Mouse (Mus musculus) heart, adult 2 months (tissue): ENCODE data around the gene BC029722. TPM values are rescaled to one million over a fixed set of nuclear protein-coding genes. Genes with fewer than 3 reads are reported as not detected.

Experiments used
- DNase-seq, 2 experiments: peaks; one replicate each; pipeline ENCODE4 v3.0.0; 2021
- H3K27ac ChIP-seq: fragments of 200-600 bp; 2 replicates; pipeline ENCODE4 v1.8.1; 2022
- H3K27me3 ChIP-seq: fragments of 200-500 bp; 2 replicates; pipeline ENCODE4 v1.6.1; 2012; ENCODE audit warnings: mild to moderate bottlenecking, low read length, inconsistent platforms, mixed read lengths; ENCODE audit not compliant: control insufficient read depth, insufficient read depth
- H3K36me3 ChIP-seq: fragments of 200-500 bp; 2 replicates; pipeline ENCODE4 v1.6.1; 2012; ENCODE audit warnings: low read length, inconsistent platforms; ENCODE audit not compliant: control insufficient read depth, insufficient read depth
- H3K4me1 ChIP-seq: fragments of 200-500 bp; 2 replicates; pipeline ENCODE4 v1.6.1; 2011; ENCODE audit warnings: low read length; ENCODE audit not compliant: control insufficient read depth, insufficient read depth
- H3K4me3 ChIP-seq: fragments of 200-600 bp; 2 replicates; pipeline ENCODE4 v1.8.1; 2022
- H3K79me2 ChIP-seq: fragments of 200-500 bp; replicated peaks from 2 replicates; pipeline ENCODE4 v1.6.1; 2012; ENCODE audit warnings: mild to moderate bottlenecking, inconsistent platforms, low read length, moderate library complexity, mixed read lengths; ENCODE audit not compliant: control insufficient read depth, insufficient read depth
- H3K9ac ChIP-seq: fragments of 200-500 bp; 2 replicates; pipeline ENCODE4 v1.6.1; 2012; ENCODE audit warnings: low read depth, mild to moderate bottlenecking, control low read depth, inconsistent platforms, low read length, mixed read lengths
- CTCF ChIP-seq: fragments of 200-600 bp; IDR thresholded peaks from 2 replicates; pipeline ENCODE4 v1.8.1; 2022; ENCODE audit warnings: antibody characterized with exemption, mild to moderate bottlenecking, moderate library complexity
- EP300 ChIP-seq: fragments of 200-500 bp; IDR thresholded peaks from 2 replicates; pipeline ENCODE4 v1.6.1; 2011; ENCODE audit warnings: low read depth, low read length, control low read depth; ENCODE audit not compliant: insufficient read depth
- POLR2A ChIP-seq: fragments of 200-500 bp; IDR thresholded peaks from 2 replicates; pipeline ENCODE4 v1.6.1; 2011; ENCODE audit warnings: mild to moderate bottlenecking, low read depth, low read length, control low read depth; ENCODE audit not compliant: insufficient read depth
- WGBS: fragments of 180-500 bp; shearing (Covaris S2); methylation state at CpG from one replicate; pipeline ENCODE4 v1.1.7; 2018; 5-methylcytosine and 5-hydroxymethylcytosine counted together
- intact Hi-C: fragments of 180-260 bp; cut with DNase I; formaldehyde crosslinking; loops from one replicate; pipeline ENCODE4 v1.15.1; 2025
- polyA plus RNA-seq: library from polyadenylated mRNA; depleted of rRNA; stranded (reverse); fragments of >200 nt; gene quantifications from 2 replicates; pipeline ENCODE4 v1.2.3, GENCODE M21; 2012
- total RNA-seq, 2 experiments: library from RNA; stranded (reverse); gene quantifications; 2 replicates each; pipeline ENCODE4 v1.2.3; 2021

Gene BC029722
- total and polyA plus RNA-seq, 3 experiments: 25.4 to 43.7 (median 28.9) TPM

DNA sequence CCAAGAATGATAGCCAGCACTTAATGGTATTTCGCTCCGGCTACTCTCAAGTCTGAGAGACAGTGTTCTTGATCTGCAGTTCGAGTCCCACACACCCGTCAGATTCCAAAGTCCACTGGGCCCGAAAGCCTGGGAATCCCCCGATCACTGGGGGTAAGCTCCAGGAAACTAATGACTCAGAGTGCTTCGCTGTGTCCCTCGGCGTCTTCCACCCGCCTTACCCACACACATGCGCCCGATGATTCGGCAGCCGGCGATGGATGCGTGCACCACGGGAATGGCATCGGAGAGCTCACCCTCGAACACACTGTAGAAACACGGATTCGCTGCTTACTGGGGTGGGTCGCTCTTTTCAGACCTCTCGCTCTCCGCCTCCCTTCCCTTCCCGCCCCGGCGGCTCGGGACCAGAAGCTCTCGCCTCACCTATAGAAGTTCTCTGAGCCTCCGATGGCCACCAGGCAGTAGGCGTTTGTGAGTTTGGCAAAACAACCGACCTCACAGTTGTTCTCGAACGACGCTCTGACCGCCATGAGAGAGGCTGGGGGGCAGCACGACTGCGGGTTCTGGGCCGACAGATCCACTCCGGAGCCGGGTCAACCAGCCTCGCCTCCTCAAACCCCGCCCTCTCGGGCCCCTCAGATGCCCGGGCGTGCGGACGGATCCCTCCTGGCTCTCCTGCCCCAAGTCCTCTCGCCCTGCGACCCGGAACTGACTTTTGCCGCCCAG is 6.8 kb upstream of the BC029722 start:
- Histone ChIP-seq H3K9ac (peak overlapping the region; percentile 68), H3K4me1 (no peaks in the 10 kb centered on the region), H3K79me2 (0 out of 2 replicates have a peak, but pooled peaks cover 2% of the 10 kb centered on the region), H3K36me3 (no peaks in the 10 kb centered on the region), H3K4me3 (peak overlapping the region; percentile 86), H3K27me3 (no peaks in the 10 kb centered on the region), H3K27ac (peak overlapping the region; percentile 68)
- intact Hi-C loops: no loop called here
- DNase-seq: no peak
- no peak for TF ChIP-seq EP300
- no peak for TF ChIP-seq POLR2A
- no peak for TF ChIP-seq CTCF
- under 1% methylated on average over 52 of the region's 52 CpGs for WGBS

DNA sequence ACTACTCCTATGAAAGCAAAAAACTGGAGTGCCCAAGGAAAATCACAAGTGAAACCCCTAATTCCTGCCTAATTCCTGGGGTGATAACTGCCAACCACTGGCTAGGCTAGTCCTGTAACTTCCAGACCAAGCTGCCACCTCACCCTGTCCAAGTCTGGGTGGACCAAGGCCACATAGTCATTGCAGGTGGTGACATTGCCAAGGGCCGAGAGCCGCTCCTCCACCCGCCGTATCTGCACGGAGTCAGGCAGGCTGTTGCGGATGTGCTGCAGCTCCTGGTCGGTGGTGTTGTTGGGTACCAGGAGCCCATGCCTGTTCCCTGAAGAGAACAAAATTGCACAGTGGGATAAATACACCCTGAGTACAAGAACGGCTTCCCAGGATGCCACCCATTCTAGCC is 4.5 kb upstream of the BC029722 start:
- no peak for DNase-seq
- no peaks in the 10 kb centered on the region for H3K27me3 ChIP-seq
- no peaks in the 10 kb centered on the region for H3K4me1 ChIP-seq
- no peak overlapping the region for H3K9ac ChIP-seq
- H3K79me2 ChIP-seq: 0 out of 2 replicates have a peak, but pooled peaks cover 2% of the 10 kb centered on the region
- intact Hi-C loops: no loop called here
- no peak overlapping the region for H3K4me3 ChIP-seq
- no peaks in the 10 kb centered on the region for H3K36me3 ChIP-seq
- no peak overlapping the region for H3K27ac ChIP-seq
- TF ChIP-seq CTCF (no peak), EP300 (no peak), POLR2A (no peak)
- 95% methylated on average over 8 of the region's 8 CpGs for WGBS

DNA sequence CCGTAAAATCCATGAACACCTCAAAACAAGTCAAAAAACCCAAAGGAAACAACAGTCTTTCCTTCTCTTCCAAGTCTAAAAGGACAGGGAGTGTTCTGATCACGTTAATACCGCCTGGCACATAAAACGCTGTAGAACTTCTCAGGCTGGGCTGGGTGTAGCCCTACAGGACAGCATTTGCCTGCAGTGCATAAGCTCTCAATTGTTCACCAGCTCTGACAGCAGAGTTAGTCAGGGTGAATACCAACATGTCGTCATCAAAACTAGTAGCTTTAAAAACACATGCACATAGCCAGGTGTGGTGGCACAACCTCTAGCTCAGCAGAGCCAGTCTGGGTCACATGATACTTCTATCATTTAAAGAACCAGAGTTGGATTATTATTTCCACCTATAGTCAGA is 1.6 kb upstream of the BC029722 start:
- Histone ChIP-seq H3K4me1 (no peaks in the 10 kb centered on the region), H3K36me3 (no peaks in the 10 kb centered on the region), H3K27me3 (no peaks in the 10 kb centered on the region), H3K4me3 (no peak overlapping the region), H3K79me2 (0 out of 2 replicates have a peak, but pooled peaks cover 2% of the 10 kb centered on the region), H3K27ac (no peak overlapping the region), H3K9ac (no peak overlapping the region)
- no peak for TF ChIP-seq POLR2A
- no peak for TF ChIP-seq EP300
- TF ChIP-seq CTCF: no peak
- DNase-seq: no peak
- intact Hi-C loops: no loop called here
- WGBS: 88% methylated on average over 5 of the region's 5 CpGs

DNA sequence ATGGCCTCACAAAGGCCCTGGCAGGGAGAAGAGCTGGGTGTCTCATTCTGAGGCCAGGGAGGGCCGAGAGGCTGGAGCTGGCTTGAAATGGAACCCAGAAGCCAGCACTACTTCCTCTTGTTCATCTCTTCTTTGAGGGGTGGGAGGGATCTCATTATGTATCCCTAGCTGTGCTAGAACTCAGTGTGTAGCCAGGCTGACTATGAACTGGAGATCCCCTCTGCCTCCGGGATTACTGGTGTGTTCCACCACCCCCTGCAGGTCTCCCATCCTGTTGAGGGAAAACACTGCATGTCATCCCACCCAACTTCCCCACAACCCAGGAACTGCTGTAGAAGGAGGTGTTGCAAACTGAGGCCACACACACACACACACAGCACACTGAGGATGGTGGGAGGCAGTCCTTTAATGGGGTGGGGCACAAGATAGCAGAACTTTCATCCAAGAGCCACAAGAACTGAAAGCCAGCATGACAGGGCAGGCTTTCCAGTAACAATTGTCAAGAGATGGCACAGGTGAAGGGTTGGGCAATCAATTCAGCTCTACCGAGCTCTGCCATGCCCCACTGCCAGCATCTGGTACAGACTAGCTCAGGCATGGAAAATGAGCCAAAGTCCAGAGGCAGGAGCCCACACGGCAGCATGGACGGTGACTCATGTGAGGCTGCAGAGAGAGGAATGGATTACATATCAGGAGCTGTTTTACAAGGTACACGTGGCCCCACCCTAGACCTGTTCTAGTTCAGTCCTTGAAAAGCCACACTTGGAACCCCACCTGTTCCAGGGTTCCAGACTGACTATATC is 424 bp upstream of the BC029722 start:
- Histone ChIP-seq H3K27ac (peak overlapping the region; percentile 96), H3K9ac (peak overlapping the region; percentile 42; the same call in 1 of the 2 replicates), H3K4me3 (peak overlapping the region; percentile 76), H3K79me2 (0 out of 2 replicates have a peak, but pooled peaks cover 2% of the 10 kb centered on the region), H3K36me3 (no peaks in the 10 kb centered on the region), H3K4me1 (no peaks in the 10 kb centered on the region), H3K27me3 (no peaks in the 10 kb centered on the region)
- 55% methylated on average over 6 of the region's 6 CpGs for WGBS
- intact Hi-C loops: loop anchor here (5.0 kb wide), 2 partner anchors 92 to 127 kb away; partner anchors contain the start of genes Edem2 and Trpc4ap
- DNase-seq: no peak
- TF ChIP-seq EP300 (no peak), CTCF (no peak), POLR2A (no peak)

DNA sequence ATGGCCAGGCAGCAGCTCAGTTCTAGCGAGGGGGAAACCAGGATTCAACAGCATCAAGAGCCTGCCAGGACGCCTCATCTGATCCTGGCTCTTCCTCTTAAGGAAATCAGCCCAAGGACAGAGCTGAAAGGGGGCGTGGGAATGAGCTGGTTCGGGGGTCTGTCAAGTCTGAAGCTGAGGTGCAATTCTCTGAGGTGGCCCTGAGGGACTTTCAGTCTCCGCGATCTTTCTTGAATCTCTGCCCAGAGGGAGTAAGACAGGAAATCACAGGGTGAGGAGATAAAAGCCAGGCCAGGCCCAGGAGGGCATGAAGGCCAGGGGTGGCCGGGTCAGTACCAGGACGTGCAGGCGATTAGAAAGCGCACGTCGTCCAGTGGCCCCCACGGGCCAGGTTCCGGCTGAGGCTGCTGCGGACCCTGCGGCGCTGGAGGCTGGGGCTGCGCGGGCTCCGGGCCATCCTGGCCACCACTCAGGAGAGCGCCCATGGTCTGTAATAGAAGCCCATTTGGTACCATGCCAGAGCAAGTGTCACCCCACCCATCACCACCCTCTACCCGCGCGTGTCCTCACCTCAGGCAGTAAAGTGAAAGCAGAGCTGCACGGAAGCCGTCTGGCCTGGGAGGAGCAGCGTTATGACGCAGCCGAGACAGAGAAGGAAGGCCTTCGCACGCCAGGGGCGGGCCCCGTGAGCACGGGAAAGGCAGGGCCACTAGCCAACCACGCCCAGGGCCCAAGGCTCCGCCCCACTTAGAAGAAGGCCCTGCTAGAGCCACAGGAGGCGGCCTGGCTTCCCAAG is 432 bp downstream of the BC029722 start:
- H3K27ac ChIP-seq: peak overlapping the region; percentile 96
- H3K27me3 ChIP-seq: no peaks in the 10 kb centered on the region
- H3K4me3 ChIP-seq: peak overlapping the region; percentile 76
- TF ChIP-seq POLR2A (peak; percentile 98), EP300 (peak; percentile 80), CTCF (no peak)
- H3K4me1 ChIP-seq: no peaks in the 10 kb centered on the region
- DNase-seq: peak; percentile 97
- H3K79me2 ChIP-seq: 0 out of 2 replicates have a peak, but pooled peaks cover 1% of the 10 kb centered on the region
- H3K9ac ChIP-seq: peak overlapping the region; percentile 76
- intact Hi-C loops: loop anchor here (5.0 kb wide), 2 partner anchors 91 to 126 kb away; partner anchors contain the start of genes Edem2 and Trpc4ap
- H3K36me3 ChIP-seq: no peaks in the 10 kb centered on the region
- under 1% methylated on average over 37 of the region's 37 CpGs for WGBS
